Mouse (Mus musculus) thymus, adult 2 months (tissue): ENCODE measurements around the gene Nobox.

Experiments used
- CTCF ChIP-seq: fragments of 200-500 bp; IDR thresholded peaks from 2 replicates; pipeline ENCODE4 v1.5.1; 2012; ENCODE audit warnings: mild to moderate bottlenecking, control low read depth, low read length, moderate library complexity, borderline replicate concordance; ENCODE audit not compliant: control insufficient read depth, poor library complexity, insufficient read depth; ENCODE audit errors: extremely low read depth
- POLR2A ChIP-seq: fragments of 200-500 bp; IDR thresholded peaks from 2 replicates; pipeline ENCODE4 v1.6.1; 2012; ENCODE audit warnings: mild to moderate bottlenecking, low read length, control low read depth, moderate library complexity; ENCODE audit not compliant: control insufficient read depth, poor library complexity, insufficient read depth; ENCODE audit errors: extremely low read depth

- TF ChIP-seq POLR2A (no peak), CTCF (no peak)
Measured at GRCm38 (mm10) chr6:43297508-43297850, 11.9 kb downstream of the Nobox start.
